Mouse (Mus musculus): Measurements from ENCODE around the gene Pif1.

- TF ChIP-seq CTCF (IDR thresholded peaks at IDR 0.05; ENCODE audit: borderline replicate concordance, insufficient read depth, low read length) = no peak
- TF ChIP-seq POLR2A (IDR thresholded peaks at IDR 0.05; ENCODE audit: low read depth, low read length) = no peak
Observed at GRCm38 (mm10) chr9:65639065-65639464, 52.1 kb downstream of the Pif1 start.
